Mouse (Mus musculus) embryonic stem cell, embryonic (primary cell): ENCODE results near the gene Pigb.

ENCODE experiments used
- CTCF ChIA-PET, 4 experiments: fragments of 300-600 bp in 2 of 4; fragments of 350-600 bp in 2 of 4; sonication (Branson Sonifier 250); formaldehyde crosslinking; loops; one replicate each; lab custom pipeline; 2022; ENCODE audit warnings: inconsistent platforms in 2 of 4; lab: Charles Lee
- POLR2A ChIA-PET, 4 experiments: fragments of 300-600 bp in 2 of 4; fragments of 350-600 bp in 2 of 4; sonication (Branson Sonifier 250); formaldehyde crosslinking; loops; one replicate each; lab custom pipeline; 2022; ENCODE audit warnings: antibody characterized with exemption in 4 of 4, inconsistent platforms in 1 of 4; lab: Charles Lee

Gene Pigb

DNA sequence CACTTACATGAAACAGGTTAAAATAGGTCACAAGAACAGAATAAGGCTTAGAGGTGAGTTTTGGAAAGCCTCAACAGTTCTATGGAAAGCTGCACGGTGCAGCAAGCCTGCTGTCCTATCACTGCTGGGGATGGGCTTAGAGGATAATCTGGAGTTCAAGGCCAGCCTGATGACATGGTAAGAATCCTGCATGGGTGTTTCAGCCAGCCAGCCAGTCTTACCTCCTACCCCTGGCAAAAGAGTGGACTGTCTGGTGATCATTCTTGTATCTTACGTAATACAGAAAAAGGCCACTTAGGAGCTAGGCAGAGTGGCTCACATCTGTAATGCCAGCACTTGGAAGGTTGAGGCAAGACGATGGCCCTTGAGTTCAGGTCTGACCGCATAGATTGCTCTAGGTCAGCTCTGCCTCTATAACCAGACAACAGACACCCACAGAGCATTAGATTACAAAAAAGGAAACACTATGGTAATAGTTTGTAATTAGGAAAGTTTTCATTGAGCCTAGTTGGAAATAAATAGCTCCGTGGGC lies 19.5 kb downstream of the Pigb start:
- ChIA-PET CTCF (interaction anchor here in 1 of 4 experiments (0.6 kb wide), 1 partner anchor 64 kb away, joined by 3 read pairs; no protein-coding TSS in a partner anchor), POLR2A (interaction anchor here in 1 of 4 experiments (0.8 to 1.4 kb wide), 3 partner anchors 10 to 24 kb away, joined by 3 read pairs; no protein-coding TSS in a partner anchor)

DNA sequence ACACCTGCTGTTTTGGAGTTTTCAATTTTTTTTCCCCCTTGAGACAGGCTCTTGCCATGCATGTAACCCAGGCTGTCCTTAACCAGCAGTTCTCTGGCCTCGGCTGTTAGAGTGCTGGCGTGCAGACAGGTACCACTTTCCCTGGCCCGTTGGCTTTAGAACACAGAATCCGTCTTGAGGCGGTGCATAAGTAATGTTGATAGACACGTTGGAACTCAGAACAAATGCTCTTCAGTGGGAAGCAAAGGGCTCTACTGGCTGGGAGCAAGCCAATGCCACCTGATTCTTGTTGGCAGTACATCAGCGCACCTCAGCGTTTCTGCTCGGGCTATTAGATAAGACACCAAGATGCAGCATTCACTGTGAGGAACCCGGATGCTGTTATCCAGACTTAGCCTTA lies 20.3 kb downstream of the Pigb start:
- POLR2A ChIA-PET, result interaction anchor here in 1 of 4 experiments (1.4 kb wide), 2 partner anchors 11 to 23 kb away, joined by 3 read pairs; no protein-coding TSS in a partner anchor
- CTCF ChIA-PET, result no interaction called here

DNA sequence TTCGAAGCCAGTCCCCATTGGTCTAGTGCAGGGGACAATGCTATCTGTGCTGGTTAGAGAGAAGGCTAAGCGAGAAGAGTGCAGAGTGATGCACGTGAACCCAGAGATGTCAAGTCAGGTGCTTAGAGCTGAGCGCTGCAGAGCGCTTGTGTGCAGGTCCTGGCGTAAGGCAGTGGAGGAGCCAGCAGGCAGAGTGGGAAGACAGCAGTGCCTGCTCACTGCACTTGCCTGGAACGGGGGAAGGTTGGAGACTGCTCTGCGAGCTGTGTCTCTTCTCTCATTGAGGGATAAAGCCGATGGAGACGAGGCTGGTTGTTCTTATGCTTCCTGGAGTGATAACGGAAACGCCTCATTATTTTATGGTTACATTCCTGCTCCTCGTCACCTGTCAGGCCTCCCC lies 25.5 kb downstream of the Pigb start:
- ChIA-PET POLR2A (no interaction called here), CTCF (interaction anchor here in 1 of 4 experiments (0.6 kb wide), 1 partner anchor 144 kb away, joined by 5 read pairs; no protein-coding TSS in a partner anchor)

DNA sequence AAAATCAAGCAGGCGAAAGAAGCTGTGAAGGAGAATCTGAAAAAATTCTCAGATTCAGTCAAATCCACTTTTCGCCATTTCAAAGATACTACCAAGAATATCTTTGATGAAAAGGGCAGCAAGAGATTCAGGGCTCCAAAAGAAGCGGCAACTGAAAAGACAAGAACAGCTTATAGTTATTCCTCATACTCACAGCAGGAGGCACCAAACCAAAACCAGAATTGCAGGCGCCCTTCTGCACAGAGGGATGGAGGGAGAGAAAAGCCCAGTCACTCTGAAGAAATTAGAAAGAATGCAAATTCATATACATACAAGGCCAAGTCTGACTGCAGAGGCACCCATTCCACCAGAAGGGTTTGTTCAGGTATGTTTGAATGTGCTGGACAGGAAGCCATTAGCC lies 27.5 kb downstream of the Pigb start:
- POLR2A ChIA-PET, result interaction anchor here in 3 of 4 experiments (0.6 to 1.6 kb wide), 11 partner anchors 8 to 101 kb away, joined by 3 to 5 read pairs (median 3); partner anchors contain the start of genes Ccpg1 (in 1 of the 3), Ccpg1os (in 1 of the 3) and Rsl24d1 (in 1 of the 3)

DNA sequence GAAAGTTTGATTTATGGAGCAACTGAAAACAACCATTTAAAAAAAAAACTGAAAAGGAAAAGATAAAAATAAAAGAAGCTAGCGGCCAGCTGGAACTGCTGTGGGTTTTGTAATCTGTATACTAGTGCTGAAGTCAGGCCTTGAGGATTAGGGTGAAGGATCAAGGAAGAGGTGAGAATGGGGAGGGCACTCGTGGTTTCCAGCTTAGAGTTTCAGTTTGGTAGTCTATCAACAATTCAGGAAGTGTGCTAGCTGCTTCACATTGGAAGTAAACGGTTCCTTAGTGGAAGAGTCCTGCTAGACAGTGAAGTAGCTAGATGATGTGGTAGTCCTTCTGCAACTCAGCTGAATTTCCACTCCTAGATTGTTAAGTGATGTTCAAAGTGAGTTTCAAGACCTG lies 31.8 kb downstream of the Pigb start:
- ChIA-PET POLR2A (interaction anchor here in 2 of 4 experiments (0.7 to 1.7 kb wide), 9 partner anchors 9 to 106 kb away, joined by 3 to 7 read pairs (median 3); no protein-coding TSS in a partner anchor), CTCF (no interaction called here)

More for the DNA sequence above, 27.5 kb downstream of the Pigb start:
- CTCF ChIA-PET, result interaction anchor here in 2 of 4 experiments (1.1 to 2.4 kb wide), 5 partner anchors 14 to 79 kb away, joined by 3 to 7 read pairs (median 4); no protein-coding TSS in a partner anchor

DNA sequence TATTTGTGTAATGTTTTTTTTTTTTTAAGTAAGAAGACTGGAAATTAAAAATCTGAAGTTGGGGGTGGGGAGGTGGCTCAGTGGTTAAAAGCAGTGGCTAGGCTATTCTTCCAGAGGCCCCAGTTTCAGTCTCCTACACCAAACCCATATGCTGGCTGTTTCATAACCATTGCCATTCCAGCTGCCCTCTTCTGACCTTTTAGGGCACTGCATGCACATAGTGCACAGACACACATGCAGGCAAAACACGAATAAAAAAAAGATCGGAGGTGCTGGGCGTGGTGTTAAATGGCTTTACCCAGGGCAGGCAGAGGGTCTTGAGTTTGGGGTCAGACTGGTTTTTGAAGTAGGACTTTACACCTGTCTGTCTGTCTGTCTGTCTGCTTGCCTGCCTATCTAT lies 34.0 kb downstream of the Pigb start:
- POLR2A ChIA-PET, result interaction anchor here in 2 of 4 experiments (0.9 to 1.5 kb wide), 3 partner anchors 10 to 25 kb away, joined by 3 to 7 read pairs (median 3); partner anchors contain the start of genes Ccpg1 (in 1 of the 2) and Ccpg1os (in 1 of the 2)
- CTCF ChIA-PET, result interaction anchor here in 3 of 4 experiments (0.6 to 1.0 kb wide), 3 partner anchors 9 to 88 kb away, joined by 3 to 5 read pairs (median 3); no protein-coding TSS in a partner anchor

DNA sequence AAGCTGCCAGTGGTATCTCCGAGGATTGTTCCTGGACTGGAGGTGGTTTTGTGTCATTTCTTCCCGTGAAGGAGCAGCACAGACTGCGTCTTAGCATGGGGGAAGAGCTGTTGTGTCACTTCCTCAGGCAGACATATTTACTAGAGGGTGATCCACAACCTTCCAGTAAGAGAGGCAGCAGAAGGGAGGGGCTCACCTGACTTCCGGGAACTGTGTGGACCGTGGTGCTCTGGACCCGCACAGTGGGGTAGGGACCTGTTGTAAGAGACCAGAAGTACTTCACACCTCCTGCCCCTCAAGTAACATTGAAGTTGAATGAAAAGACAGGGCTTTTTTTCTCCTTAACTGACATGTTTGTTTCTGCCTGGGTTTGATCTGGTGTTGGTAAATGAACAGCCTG lies 35.1 kb downstream of the Pigb start:
- CTCF ChIA-PET, result interaction anchor here in 3 of 4 experiments (0.5 to 2.2 kb wide), 3 partner anchors 32 to 49 kb away, joined by 3 to 5 read pairs (median 4); no protein-coding TSS in a partner anchor

DNA sequence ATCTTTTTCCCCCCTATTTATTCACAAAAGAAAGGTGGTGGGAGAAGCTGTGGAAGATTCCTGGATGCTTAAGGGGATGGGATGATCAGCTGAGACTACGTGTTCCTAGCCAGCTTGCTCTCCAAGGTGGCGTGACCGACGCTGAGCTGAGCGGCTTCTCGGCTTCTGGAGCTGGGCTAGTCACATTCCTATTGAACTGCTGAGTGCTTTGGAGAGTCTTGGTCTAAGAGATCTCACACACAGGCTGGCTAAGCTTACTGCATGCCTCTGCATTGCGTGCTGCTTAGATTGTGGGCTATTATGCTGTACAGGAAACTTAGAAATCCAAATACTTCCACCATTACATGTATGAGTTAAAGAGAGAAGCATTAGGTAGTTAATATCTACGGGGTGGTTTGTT lies 36.1 kb downstream of the Pigb start:
- CTCF ChIA-PET, result interaction anchor here in 2 of 4 experiments (0.5 to 2.2 kb wide), 4 partner anchors 8 to 1239 kb away, joined by 3 to 5 read pairs (median 4); no protein-coding TSS in a partner anchor
- POLR2A ChIA-PET, result interaction anchor here in 3 of 4 experiments (0.6 to 2.1 kb wide), 6 partner anchors 8 to 109 kb away, joined by 3 to 10 read pairs (median 4); partner anchors contain the start of gene Rsl24d1 (in 1 of the 3)

More for the DNA sequence above, 35.1 kb downstream of the Pigb start:
- POLR2A ChIA-PET, result interaction anchor here in 2 of 4 experiments (0.7 to 2.1 kb wide), 5 partner anchors 8 to 24 kb away, joined by 3 to 10 read pairs (median 4); no protein-coding TSS in a partner anchor

DNA sequence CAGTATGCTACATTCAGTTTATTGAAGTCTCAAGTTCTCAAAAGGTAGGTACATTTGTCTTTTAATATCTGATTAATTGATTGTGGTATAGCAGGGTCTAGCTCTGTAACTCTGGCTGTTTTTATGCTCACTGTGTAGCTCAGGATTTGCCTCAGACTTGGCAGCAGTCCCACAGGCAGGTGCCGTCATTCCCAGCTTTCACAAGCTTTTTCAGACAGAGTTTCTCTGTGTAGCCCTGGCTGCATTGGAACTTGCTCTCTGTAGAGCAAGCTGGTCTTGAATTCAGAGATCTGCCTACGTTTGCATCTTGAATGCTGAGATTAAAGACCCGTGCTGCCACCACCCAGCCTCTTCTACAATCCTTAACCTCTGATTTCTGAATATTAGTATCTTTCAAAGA lies 38.0 kb downstream of the Pigb start:
- CTCF ChIA-PET, result interaction anchor here in 3 of 4 experiments (0.6 to 0.9 kb wide), 4 partner anchors 17 to 90 kb away, joined by 3 read pairs; partner anchors contain the start of genes Ccpg1 (in 1 of the 3) and Ccpg1os (in 1 of the 3)

DNA sequence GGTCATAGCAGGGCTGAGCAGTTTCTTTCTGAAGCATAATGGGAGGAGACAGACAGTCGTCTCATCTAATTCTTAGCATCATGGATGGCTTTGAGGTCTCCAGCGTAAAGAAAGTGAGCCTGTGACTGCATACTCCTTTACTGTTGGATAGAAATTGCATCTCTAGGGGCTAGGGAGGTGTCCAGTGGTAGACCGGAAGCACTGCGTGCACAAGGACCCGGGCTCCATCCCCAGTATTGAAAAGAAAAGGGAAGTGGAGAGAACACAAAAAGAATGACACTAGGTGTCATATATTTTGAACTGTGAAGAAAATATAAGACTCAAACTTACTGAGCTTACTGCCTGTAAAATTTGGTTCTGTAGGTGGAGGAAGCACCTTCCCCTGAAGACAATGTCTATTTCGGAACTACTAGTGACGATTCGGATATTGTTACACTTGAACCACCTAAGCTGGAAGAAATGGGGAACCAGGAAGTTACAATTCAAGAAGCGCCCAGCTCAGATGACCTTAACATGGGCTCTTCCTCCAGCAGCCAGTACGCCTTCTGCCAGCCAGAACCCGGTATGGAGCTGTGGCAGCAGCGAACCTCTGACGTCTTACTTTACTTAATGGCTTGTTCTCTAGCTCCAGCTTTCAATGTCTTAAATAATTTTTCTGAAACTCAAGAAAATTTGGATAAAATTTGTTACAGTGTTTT lies 38.7 kb downstream of the Pigb start:
- POLR2A ChIA-PET, result interaction anchor here in 2 of 4 experiments (0.6 to 1.2 kb wide), 3 partner anchors 11 to 16 kb away, joined by 3 to 4 read pairs (median 3); partner anchors contain the start of genes Ccpg1 (in 1 of the 2) and Ccpg1os (in 1 of the 2)
- CTCF ChIA-PET, result interaction anchor here in 3 of 4 experiments (0.6 to 1.0 kb wide), 5 partner anchors 16 to 90 kb away, joined by 3 read pairs; partner anchors contain the start of genes Ccpg1 (in 1 of the 3) and Ccpg1os (in 1 of the 3)

More for the DNA sequence above, 38.0 kb downstream of the Pigb start:
- POLR2A ChIA-PET, result interaction anchor here in 2 of 4 experiments (0.6 to 1.2 kb wide), 3 partner anchors 10 to 17 kb away, joined by 3 to 4 read pairs (median 3); partner anchors contain the start of genes Ccpg1 (in 1 of the 2) and Ccpg1os (in 1 of the 2)

DNA sequence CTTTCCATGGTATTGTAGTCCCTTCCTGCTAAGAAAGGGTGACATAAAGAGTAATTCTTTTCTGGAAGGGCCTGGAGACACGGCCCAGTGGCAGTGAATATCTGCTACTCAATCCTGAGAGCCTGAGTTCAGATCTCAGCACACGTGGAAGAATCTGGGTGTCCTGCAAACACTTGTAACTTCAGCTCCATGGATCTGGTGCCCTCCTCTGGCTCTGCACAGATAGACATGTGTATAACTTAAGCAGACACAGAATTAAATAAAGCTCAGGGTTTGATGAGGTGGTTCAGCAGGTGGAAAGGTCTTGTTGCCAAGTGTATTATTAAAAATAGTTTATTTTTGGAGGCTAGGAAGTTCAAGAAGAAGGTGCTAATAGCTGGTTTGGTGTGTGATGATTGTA lies 39.7 kb downstream of the Pigb start:
- ChIA-PET POLR2A (interaction anchor here in 2 of 4 experiments (0.7 to 1.3 kb wide), 3 partner anchors 8 to 32 kb away, joined by 3 read pairs; partner anchors contain the start of genes Ccpg1 (in 1 of the 2) and Ccpg1os (in 1 of the 2)), CTCF (interaction anchor here in 3 of 4 experiments (0.8 to 1.3 kb wide), 5 partner anchors 28 to 57 kb away, joined by 3 to 5 read pairs (median 3); no protein-coding TSS in a partner anchor)

DNA sequence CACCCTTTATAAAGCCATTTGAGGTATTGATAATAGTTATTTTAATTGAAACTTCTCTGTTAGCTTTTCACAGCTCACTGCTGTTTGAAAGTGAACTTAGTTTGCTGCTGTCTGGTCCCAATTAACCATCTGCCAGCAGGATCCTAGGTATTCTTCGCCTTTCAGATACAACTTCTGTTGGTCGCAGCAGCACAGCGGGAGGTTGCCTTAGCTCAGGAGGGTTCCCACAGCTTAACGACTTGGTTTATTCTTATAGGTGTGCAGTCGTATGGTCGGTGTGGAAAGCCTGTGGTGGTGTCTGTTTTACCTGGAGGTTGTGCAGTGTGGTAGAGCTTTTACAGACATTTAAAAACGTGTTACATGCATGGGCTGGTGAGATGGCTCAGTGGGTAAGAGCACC lies 43.4 kb downstream of the Pigb start:
- POLR2A ChIA-PET, result interaction anchor here in 3 of 4 experiments (0.6 to 4.8 kb wide), 31 partner anchors 7 to 1770 kb away, joined by 3 to 46 read pairs (median 4); partner anchors contain the start of genes Ccpg1 (in 3 of the 3), Ccpg1os (in 3 of the 3), Pigb (in 1 of the 3) and Rsl24d1 (in 1 of the 3)
- CTCF ChIA-PET, result interaction anchor here (0.5 to 3.4 kb wide), 17 partner anchors 10 to 227 kb away, joined by 3 to 14 read pairs (median 3); partner anchors contain the start of genes Ccpg1 (in 1 of the 4), Ccpg1os (in 1 of the 4), Dyx1c1 (in 1 of the 4) and Gm44503 (in 1 of the 4)

DNA sequence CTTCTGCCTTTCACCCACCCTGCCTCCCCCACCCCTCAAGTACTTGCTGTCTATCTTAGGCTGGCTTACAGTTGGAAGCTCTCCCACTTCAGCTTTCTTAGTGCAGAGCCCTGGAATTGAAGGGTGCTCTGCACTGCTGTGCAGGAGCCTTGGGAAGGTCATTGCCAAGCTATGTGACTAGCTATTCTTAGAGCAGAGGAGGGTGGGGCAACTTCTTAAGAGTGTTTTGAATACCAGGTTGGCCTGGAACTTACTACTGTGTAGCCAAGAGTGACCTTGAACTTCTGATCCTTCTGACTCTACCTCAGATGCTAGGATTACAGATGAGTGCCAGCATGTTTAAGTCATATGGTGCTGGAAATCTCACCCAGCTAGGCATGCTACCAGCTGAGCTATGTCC lies 44.0 kb downstream of the Pigb start:
- CTCF ChIA-PET, result interaction anchor here (0.5 to 3.4 kb wide), 23 partner anchors 8 to 226 kb away, joined by 3 to 14 read pairs (median 3); partner anchors contain the start of genes Ccpg1 (in 1 of the 4), Ccpg1os (in 1 of the 4), Dyx1c1 (in 1 of the 4) and Gm44503 (in 1 of the 4)
- POLR2A ChIA-PET, result interaction anchor here in 3 of 4 experiments (0.6 to 4.8 kb wide), 42 partner anchors 8 to 1769 kb away, joined by 3 to 46 read pairs (median 4); partner anchors contain the start of genes Ccpg1 (in 3 of the 3), Ccpg1os (in 3 of the 3), Dyx1c1 (in 1 of the 3) and Gm20509 (in 1 of the 3)

DNA sequence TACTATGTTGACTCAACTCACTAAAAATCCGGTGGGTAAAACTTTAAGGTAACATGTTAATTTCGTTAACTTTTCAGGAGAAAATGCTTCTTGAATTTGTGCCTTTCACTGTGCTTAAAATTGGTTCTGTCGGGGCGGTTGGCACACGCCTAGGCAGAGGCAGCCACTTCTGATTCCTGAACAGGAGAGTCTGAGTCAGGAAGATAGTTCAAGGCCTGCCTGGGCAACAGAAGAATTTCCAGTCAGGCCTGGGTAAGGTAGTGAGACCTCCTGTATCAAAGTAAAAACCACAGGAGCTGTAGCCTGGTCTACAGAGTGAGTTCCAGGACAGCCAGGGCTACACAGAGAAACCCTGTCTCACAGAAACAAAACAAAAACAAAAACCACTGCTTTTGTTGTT lies 47.6 kb downstream of the Pigb start:
- CTCF ChIA-PET, result interaction anchor here in 1 of 4 experiments (1.0 kb wide), 1 partner anchor 37 kb away, joined by 4 read pairs; no protein-coding TSS in a partner anchor
- POLR2A ChIA-PET, result interaction anchor here in 3 of 4 experiments (0.6 to 4.8 kb wide), 5 partner anchors 7 to 40 kb away, joined by 3 to 46 read pairs (median 4); partner anchors contain the start of genes Ccpg1 (in 2 of the 3) and Ccpg1os (in 2 of the 3)

DNA sequence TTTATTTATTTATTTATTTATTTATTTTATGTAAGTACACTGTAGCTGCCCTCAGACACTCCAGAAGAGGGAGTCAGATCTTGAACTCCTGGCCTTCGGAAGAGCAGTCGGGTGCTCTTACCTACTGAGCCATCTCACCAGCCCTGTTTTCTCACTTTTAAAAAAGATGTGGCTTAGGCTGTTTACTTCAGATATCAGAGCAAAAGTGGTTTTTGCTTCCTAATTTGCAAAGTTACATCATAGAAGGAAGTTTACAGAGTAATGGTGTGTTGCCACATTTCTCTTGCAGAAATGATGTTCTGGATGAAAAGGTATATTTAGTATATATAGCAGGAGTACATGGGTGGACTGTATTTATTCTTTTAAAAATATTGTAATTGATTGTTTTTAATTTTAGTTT lies 48.8 kb downstream of the Pigb start:
- CTCF ChIA-PET, result interaction anchor here in 1 of 4 experiments (0.6 kb wide), 1 partner anchor 103 kb away, joined by 5 read pairs; no protein-coding TSS in a partner anchor
- POLR2A ChIA-PET, result no interaction called here

DNA sequence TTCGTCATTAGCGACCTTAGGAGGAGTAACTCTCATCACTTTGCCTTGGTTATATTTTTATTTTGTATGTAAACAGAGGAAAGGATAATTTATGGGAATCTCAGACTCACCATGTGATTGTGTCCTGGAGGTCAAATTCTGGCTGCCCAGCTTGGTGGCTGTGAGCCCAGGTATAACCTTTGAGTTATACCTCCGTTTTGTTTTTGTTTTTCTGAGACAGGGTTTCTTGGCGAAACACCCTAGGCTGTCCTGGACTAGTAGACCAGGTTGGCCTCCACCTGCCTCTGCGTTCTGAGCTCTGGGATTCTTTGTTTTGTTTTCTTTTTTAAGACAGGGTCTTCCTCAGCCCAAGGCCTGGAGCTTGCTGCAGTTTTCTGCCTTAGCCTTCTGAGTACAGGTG lies 51.5 kb downstream of the Pigb start:
- CTCF ChIA-PET, result interaction anchor here in 1 of 4 experiments (1.5 kb wide), 1 partner anchor 103 kb away, joined by 3 read pairs; no protein-coding TSS in a partner anchor

More for the DNA sequence above, 51.5 kb downstream of the Pigb start:
- POLR2A ChIA-PET, result interaction anchor here in 2 of 4 experiments (0.6 to 1.6 kb wide), 5 partner anchors 7 to 124 kb away, joined by 3 to 10 read pairs (median 3); partner anchors contain the start of gene Rsl24d1 (in 1 of the 2)
